Mouse (Mus musculus): ENCODE results near the gene Tcp10b. TPM values are rescaled to one million over a fixed set of nuclear protein-coding genes. Genes with fewer than 3 reads are reported as not detected.

The Tcp10b gene
- total RNA-seq (2023): not detected

DNA sequence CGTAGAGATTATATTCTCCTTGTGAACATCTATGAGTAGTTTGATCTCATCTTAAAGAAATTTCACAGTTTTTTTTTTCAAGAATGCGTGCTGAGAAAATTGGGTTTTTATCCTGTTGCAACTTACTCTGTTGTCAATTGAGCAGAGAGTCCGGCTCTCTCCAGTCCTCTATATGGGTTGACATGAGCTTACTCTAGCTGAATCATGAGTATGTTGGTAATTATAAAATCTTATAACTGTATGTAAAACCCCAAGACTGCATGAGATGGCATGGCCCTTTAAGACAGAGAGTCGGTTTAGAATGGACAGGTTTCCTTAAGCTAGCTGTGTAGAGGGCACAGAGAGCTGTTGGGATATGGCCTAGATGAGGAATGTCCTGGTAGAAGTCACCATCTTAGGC is at the start of gene Tcp10b:
Gene Tcp10b (plus strand): TSS at position 301 of the 400 bp plus-strand sequence.

DNA sequence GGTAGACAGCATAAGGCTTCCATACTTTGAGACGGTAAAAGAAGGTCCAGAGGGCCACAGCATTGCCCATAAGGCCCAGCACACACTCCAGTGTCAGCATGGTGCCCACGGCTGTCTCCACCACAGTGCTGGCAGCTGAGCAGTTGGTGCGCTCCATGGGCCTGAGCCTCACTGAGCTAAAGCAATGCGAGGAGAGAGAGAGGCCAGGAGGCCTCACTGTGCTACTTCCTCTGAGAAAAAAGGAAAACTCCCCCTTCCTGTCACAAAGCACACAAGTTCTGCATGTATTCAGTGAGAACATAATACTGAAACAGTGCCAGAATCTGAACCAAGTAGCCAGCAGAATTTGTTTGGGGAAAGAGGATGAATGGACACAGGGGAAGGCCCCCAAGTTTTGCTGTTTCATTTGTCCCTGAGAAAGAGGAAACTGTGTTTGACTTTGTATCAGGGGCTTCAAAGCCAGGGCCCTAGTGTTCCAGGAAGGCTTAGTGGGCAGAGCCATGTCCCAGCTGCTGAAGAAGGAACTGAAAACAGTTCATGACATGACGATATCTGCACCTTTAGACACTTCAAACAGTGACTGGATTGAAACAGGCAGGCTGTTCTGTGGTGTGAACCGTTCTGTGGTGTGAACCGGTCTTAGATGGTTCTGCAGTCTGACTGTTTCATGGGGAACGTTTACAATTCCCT is 8.6 kb upstream of the Tcp10b start, which contains the start of gene Gpr31b:
Gene Gpr31b (minus strand): TSS at position 173 of the 690 bp plus-strand sequence.

DNA sequence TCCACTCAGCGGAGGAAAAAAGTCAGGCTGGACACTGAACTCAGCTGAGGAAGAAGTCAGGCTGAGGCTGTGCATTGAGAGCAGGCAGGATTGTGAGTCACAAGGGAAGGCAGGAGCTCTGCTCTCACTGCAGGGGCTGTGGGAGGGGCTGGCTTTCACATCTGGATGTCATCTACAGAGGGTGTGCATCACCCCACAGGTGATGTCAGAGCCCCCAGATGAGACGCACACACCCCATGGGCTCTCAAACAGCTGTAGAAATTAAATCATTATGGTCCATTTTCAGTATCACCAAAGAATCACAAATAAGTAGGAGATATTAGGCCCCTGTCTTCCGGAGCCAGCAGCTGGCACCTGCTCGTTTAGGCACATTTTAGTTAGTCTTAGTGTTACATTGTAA is 70.8 kb downstream of the Tcp10b start, which contains the start of gene Unc93a:
Gene Unc93a (minus strand): TSS at position 101 of the 400 bp plus-strand sequence.

Other genes starting within 250 kb of the Tcp10b start
- not detected for gene Mas1, start 193.0 kb upstream of the Tcp10b start, total RNA-seq (2023)
- gene Mrgprh, start 185.1 kb upstream of the Tcp10b start, total RNA-seq (2023): not detected
- gene Pnldc1, start 150.9 kb upstream of the Tcp10b start, total RNA-seq (2023): 3.3 TPM
- gene Tcp1, start 145.4 kb upstream of the Tcp10b start, total RNA-seq (2023): 181 TPM
- gene Mrpl18, start 144.8 kb upstream of the Tcp10b start, total RNA-seq (2023): 46.6 TPM
- gene Acat3, start 120.5 kb upstream of the Tcp10b start, total RNA-seq (2023): 0.50 TPM
- gene Acat2, start 100.4 kb upstream of the Tcp10b start, total RNA-seq (2023): 23.7 TPM
- 114 TPM for gene Wtap, start 66.9 kb upstream of the Tcp10b start, total RNA-seq (2023)
- 62.5 TPM for gene Sod2, start 54.3 kb upstream of the Tcp10b start, total RNA-seq (2023)
- not detected for gene Gpr31b, start 8.8 kb upstream of the Tcp10b start, total RNA-seq (2023)
- not detected for gene Unc93a, start 70.7 kb downstream of the Tcp10b start, total RNA-seq (2023)
- not detected for gene Smok2a, start 160.1 kb downstream of the Tcp10b start, total RNA-seq (2023)
- gene Smok2b, start 169.2 kb downstream of the Tcp10b start, total RNA-seq (2023): not detected

All from CD4-positive naive resting alpha-beta T cell, adult 57 days (primary cell).